Mouse (Mus musculus) heart, embryonic 11.5 days (tissue): ENCODE data around the gene Masp2. TPM values are rescaled to one million over a fixed set of nuclear protein-coding genes. Genes with fewer than 3 reads are reported as not detected.
A peak's percentile ranks its signal among the peaks of the same experiment; 100 is the strongest.

ENCODE experiments used
- ATAC-seq: fragments of 200-750 bp; cut with Nextera tagmentation; replicated peaks from 2 replicates; pipeline ENCODE4 v1.8.0; 2017; ENCODE audit warnings: moderate library complexity; ENCODE audit not compliant: insufficient number of reproducible peaks, low FRiP score, low TSS enrichment
- H3K27ac ChIP-seq: fragments of 300-500 bp; sonication (generic); 2 replicates; pipeline ENCODE4 v1.5.1; 2014; ENCODE audit warnings: mild to moderate bottlenecking, low read depth, low read length
- H3K27me3 ChIP-seq: fragments of 300-500 bp; sonication (generic); 2 replicates; pipeline ENCODE4 v1.6.1; 2014; ENCODE audit warnings: mild to moderate bottlenecking, low read length, mixed read lengths; ENCODE audit not compliant: control insufficient read depth, insufficient read depth
- H3K36me3 ChIP-seq: fragments of 300-500 bp; sonication (generic); 2 replicates; pipeline ENCODE4 v1.6.1; 2014; ENCODE audit warnings: mild to moderate bottlenecking, low read length, moderate library complexity, mixed read lengths; ENCODE audit not compliant: control insufficient read depth, insufficient read depth
- H3K4me1 ChIP-seq: fragments of 300-500 bp; sonication (generic); 2 replicates; pipeline ENCODE4 v1.6.1; 2014; ENCODE audit warnings: low read length; ENCODE audit not compliant: control insufficient read depth, insufficient read depth
- H3K4me2 ChIP-seq: fragments of 300-500 bp; sonication (generic); 2 replicates; pipeline ENCODE4 v1.6.1; 2014; ENCODE audit warnings: mild to moderate bottlenecking, moderate library complexity
- H3K4me3 ChIP-seq: fragments of 300-500 bp; sonication (generic); 2 replicates; pipeline ENCODE4 v1.5.1; 2014; ENCODE audit warnings: low read depth, low read length
- H3K9ac ChIP-seq: fragments of 300-500 bp; sonication (generic); 2 replicates; pipeline ENCODE4 v1.6.1; 2014; ENCODE audit warnings: mild to moderate bottlenecking, low read depth, low read length, moderate library complexity
- H3K9me3 ChIP-seq: fragments of 300-500 bp; sonication (generic); replicated peaks from 2 replicates; pipeline ENCODE4 v1.6.1; 2016; ENCODE audit warnings: low read length; ENCODE audit not compliant: control insufficient read depth
- WGBS: fragments of 180-500 bp; shearing (Covaris S2); extraction: QIAGEN DNeasy Blood & Tissue Kit; methylation state at CpG from one replicate; pipeline ENCODE4 v1.1.7; 2014; ENCODE audit not compliant: insufficient replicate concordance; 5-methylcytosine and 5-hydroxymethylcytosine counted together
- polyA plus RNA-seq: library from polyadenylated mRNA; unstranded; fragments of >200 nt; fragmentation: Nextera tagmentation; extraction: Ambion mirVana; gene quantifications from 2 replicates; pipeline ENCODE4 v1.2.1, GENCODE M21; 2014

The Masp2 gene
- polyA plus RNA-seq, 1 experiment from 2014 or later, result 0.37 TPM

DNA sequence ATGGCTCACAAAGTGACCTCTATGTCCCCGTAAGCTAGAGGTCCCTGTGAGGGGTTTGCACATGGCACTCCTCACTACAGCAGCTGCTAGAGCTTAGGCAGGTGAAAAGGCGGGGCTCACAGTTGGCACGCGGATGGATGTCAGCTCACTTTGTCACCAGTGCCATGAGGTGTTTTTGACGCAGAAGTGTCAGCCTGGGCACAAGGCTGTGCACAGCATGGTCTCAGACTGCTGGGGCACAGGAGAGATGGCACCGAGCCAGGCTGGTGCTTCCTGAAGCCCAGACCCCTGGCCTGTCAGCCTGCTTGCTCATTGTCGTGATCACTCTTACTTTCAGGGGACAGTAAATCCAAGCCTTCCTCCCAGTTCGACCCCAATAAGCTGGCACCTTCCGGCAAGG lies 21.6 kb upstream of the Masp2 start:
- WGBS, result 87% methylated on average over 9 of the region's 9 CpGs
- peaks cover 31% of the 10 kb centered on the region for H3K36me3 ChIP-seq

DNA sequence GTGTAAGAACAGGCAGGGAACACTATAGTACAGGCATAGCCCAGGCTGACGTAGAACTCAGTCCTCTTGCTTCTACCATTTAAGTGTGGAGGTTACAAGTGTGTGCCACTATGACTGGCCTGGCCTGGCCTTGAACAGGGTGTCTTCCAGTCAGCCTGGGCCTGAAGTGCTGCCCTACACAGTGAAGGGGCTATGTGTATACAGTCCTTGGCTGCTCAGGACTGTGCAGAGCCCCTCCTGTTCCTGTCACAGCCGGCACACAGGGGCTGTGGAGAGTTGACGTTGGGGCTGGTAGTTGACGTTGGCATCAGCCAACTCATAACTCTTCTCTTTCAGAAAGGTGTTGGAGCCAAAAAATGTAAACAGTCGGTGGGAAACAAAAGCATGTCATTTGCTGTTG lies 20.9 kb upstream of the Masp2 start:
- 93% methylated on average over 5 of the region's 5 CpGs for WGBS
- Histone ChIP-seq H3K4me1 (no peaks in the 10 kb centered on the region), H3K4me3 (no peak overlapping the region), H3K27me3 (no peaks in the 10 kb centered on the region), H3K9me3 (no peaks in the 10 kb centered on the region), H3K27ac (no peak overlapping the region), H3K36me3 (peaks cover 26% of the 10 kb centered on the region), H3K4me2 (no peak overlapping the region), H3K9ac (no peak overlapping the region)
- ATAC-seq, result 0 out of 2 replicates have a peak, but pooled peaks have one; percentile 50

More for the DNA sequence above, 21.6 kb upstream of the Masp2 start:
- no peak for ATAC-seq
- H3K4me3 ChIP-seq, result no peak overlapping the region
- H3K4me2 ChIP-seq, result no peak overlapping the region
- H3K9me3 ChIP-seq, result no peaks in the 10 kb centered on the region
- no peak overlapping the region for H3K27ac ChIP-seq
- no peaks in the 10 kb centered on the region for H3K4me1 ChIP-seq
- H3K27me3 ChIP-seq, result no peaks in the 10 kb centered on the region
- H3K9ac ChIP-seq, result no peak overlapping the region

DNA sequence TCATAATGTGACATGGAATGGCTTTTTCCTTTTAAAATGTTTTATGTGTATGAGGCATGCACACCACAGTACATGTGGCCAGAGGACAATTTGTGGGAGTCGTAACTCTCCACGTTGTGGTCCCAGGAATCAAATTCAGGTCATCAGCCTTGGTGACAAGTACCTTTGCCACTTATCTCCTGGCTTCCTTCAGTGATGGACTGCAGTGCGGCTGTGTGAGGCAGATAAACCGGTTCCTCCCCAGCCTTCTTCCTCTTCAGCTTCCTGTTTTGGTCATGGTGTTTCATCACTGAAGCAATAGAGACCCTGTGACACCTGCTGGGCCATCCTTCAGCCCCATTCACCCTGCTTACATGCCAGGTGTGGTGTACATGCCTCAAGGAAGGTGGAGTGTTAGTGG lies 19.1 kb upstream of the Masp2 start:
- WGBS, result 30% methylated on average over 4 of the region's 4 CpGs
- Histone ChIP-seq H3K4me2 (no peak overlapping the region), H3K4me1 (no peaks in the 10 kb centered on the region), H3K9me3 (no peaks in the 10 kb centered on the region), H3K36me3 (peaks cover 21% of the 10 kb centered on the region), H3K4me3 (no peak overlapping the region), H3K27ac (no peak overlapping the region), H3K27me3 (no peaks in the 10 kb centered on the region), H3K9ac (no peak overlapping the region)
- ATAC-seq, result no peak

DNA sequence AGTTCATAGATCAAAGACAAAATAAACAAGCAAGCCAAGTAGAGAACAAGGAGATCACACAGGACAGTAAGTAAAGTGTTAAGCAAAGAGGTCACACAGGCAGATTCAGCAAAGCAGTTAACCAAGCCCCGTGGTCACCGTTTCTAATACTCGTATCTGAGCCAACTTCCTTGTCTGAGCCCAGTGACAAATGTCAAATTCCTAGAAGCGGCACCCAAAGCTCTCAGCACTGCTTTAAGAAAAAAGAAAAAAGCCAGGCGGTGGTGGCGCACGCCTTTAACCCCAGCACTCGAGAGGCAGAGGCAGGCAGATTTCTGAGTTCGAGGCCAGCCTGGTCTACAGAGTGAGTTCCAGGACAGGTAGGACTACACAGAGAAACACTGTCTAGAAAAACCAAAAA lies 15.7 kb upstream of the Masp2 start:
- 60% methylated on average over 9 of the region's 9 CpGs for WGBS
- Histone ChIP-seq H3K4me3 (no peak overlapping the region), H3K4me1 (no peaks in the 10 kb centered on the region), H3K36me3 (peaks cover 3% of the 10 kb centered on the region), H3K27me3 (no peaks in the 10 kb centered on the region), H3K9ac (no peak overlapping the region), H3K9me3 (no peaks in the 10 kb centered on the region), H3K27ac (no peak overlapping the region), H3K4me2 (no peak overlapping the region)
- no peak for ATAC-seq

DNA sequence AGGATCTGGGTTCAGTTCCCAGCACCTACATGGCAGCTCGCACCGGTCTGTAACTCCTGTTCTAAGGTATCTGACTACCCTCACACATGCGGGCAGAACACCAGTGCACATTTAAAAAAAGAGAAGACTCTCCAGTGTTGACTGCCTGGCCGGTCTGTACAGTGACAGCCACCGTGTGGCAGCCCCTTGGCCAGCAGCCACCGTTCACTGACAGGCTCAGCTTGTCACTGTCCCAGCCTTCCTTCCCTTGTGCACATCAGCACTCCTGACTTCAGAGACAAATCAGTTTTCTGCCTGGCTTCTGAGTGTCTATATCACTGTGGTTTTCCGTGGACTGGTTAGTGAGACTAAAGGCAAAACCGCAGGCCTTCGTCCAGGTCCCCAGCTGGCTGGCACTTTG lies 13.6 kb upstream of the Masp2 start:
- ATAC-seq, result no peak
- Histone ChIP-seq H3K4me2 (no peak overlapping the region), H3K9ac (no peak overlapping the region), H3K27me3 (no peaks in the 10 kb centered on the region), H3K9me3 (no peaks in the 10 kb centered on the region), H3K4me1 (peaks cover 7% of the 10 kb centered on the region), H3K27ac (no peak overlapping the region), H3K36me3 (peaks cover 6% of the 10 kb centered on the region), H3K4me3 (no peak overlapping the region)
- WGBS, result 70% methylated on average over 9 of the region's 9 CpGs

DNA sequence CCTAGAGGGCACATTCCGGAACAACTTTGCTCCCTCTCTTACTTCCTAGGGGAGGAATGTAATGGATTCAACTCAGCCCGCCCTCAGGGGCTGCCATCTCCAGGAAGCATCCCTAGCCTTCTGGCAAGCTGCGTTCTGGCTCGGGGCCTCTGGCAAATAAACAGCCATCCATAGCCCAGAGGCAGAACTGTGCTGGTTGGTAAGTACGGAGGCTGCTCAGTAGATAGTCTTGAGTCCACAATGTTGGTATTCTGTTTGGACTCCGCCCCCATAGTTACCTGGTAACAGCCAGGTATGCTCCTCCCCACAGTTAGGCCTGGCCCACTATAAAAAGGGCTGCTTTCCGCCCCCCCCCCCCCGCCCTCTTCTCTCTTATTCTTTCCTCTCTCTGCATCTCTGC lies 12.8 kb upstream of the Masp2 start:
- Histone ChIP-seq H3K4me1 (peaks cover 7% of the 10 kb centered on the region), H3K27ac (no peak overlapping the region), H3K36me3 (peaks cover 14% of the 10 kb centered on the region), H3K9ac (no peak overlapping the region), H3K4me2 (no peak overlapping the region), H3K4me3 (no peak overlapping the region), H3K27me3 (no peaks in the 10 kb centered on the region), H3K9me3 (no peaks in the 10 kb centered on the region)
- no peak for ATAC-seq
- 63% methylated on average over 7 of the region's 8 CpGs for WGBS

DNA sequence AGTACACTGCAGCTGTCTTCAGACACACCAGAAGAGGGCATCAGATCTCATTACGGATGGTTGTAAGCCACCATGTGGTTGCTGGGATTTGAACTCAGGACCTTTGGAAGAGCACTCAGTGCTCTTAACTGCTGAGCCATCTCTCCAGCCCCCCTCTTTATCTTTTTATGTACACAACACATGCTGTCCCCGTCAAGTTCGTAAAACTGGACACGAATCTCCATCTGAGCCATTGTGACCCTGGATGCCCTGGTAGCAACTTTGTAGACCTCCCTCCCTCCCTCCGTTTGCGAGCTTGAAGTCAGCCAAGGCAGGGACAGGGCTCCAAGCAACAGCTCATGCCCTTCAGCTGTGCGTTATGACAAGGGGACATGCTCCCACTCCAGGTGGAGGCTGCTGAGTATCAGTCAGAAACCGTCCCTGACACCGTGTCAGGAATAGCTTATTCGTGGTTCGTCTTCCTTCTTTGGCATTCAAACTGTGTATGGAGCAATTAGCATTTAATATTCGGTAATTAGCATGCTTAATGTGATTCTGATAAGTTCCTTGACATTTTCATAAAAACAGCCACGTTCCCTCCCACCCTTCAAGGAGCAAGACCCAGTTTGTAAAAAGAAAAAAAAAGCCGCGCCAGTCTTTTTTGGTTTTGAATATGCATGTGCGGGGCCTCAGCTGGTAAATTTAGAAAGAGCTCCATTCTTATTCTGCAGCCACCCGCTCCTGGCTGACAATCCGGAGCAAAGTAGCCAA lies 11.8 kb upstream of the Masp2 start:
- H3K4me3 ChIP-seq, result peak overlapping the region; percentile 96
- H3K9me3 ChIP-seq, result no peaks in the 10 kb centered on the region
- H3K27me3 ChIP-seq, result no peaks in the 10 kb centered on the region
- H3K4me2 ChIP-seq, result peak overlapping the region; percentile 95
- WGBS, result 6% methylated on average over 18 of the region's 18 CpGs
- peak overlapping the region; percentile 57; the same call in 1 of the 2 replicates for H3K27ac ChIP-seq
- H3K36me3 ChIP-seq, result peaks cover 19% of the 10 kb centered on the region
- peak overlapping the region; percentile 59; the same call in 1 of the 2 replicates for H3K9ac ChIP-seq
- no peak for ATAC-seq
- H3K4me1 ChIP-seq, result peaks cover 7% of the 10 kb centered on the region

DNA sequence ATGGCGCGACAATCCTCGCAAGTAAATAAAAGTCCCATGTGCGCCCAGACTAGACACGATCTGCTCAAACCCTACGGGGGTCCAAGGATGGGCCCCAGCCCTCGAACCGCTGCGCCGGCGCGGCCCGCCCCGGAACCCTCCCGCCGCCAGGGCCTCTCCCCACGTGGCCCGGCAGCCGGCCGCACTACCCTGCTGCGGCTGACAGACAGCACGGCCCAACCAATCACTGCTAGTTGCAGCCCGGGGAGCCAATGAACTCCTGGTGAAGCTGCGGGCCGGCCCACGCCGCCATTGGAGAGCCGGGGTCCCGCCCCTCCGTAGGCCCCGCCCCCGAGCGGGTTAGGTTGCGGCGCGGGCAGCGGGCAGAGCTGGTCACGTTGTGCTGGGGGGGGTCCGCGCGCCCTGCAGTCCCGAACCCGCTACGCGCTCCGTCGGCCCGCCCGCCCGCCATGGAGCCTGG lies 11.2 kb upstream of the Masp2 start, which contains the start of gene Srm:
Srm (plus strand) TSS at position 333 of the 460 bp plus-strand sequence.
- under 1% methylated on average over 48 of the region's 50 CpGs for WGBS

More for the DNA sequence above, 11.2 kb upstream of the Masp2 start, which contains the start of gene Srm:
- peak within 1 kb of the TSS; percentile 95 for H3K4me2 ChIP-seq
- H3K4me3 ChIP-seq, result peak within 1 kb of the TSS; percentile 96
- H3K9me3 ChIP-seq, result no peaks in the 10 kb centered on the region
- peaks cover 24% of the 10 kb centered on the region for H3K36me3 ChIP-seq
- H3K9ac ChIP-seq, result peak within 1 kb of the TSS; percentile 87
- ATAC-seq, result peak; percentile 99
- H3K4me1 ChIP-seq, result peaks cover 7% of the 10 kb centered on the region
- peak within 1 kb of the TSS; percentile 68; the same call in 1 of the 2 replicates for H3K27ac ChIP-seq
- no peaks in the 10 kb centered on the region for H3K27me3 ChIP-seq
